Mouse (Mus musculus) megakaryocyte, embryonic 14.5 days (primary cell): ENCODE results near the gene Gm12355.

Experiments
- FLI1 ChIP-seq: IDR thresholded peaks from 2 replicates; pipeline ENCODE4 v1.6.1; 2012; ENCODE audit warnings: low read length, inconsistent platforms, mixed read lengths
- GATA1 ChIP-seq: IDR thresholded peaks from 3 replicates; pipeline ENCODE4 v1.6.1; 2012; ENCODE audit warnings: mixed read lengths, low read length, inconsistent platforms, borderline replicate concordance

GRCm38 (mm10) chr11:98630646-98631045, 5.2 kb upstream of the Gm12355 start:
- TF ChIP-seq GATA1 = no peak
- TF ChIP-seq FLI1 = no peak
